Mouse (Mus musculus) T-helper 17 cell (primary cell): Measurements from ENCODE around the gene AC109138.7.

Experiments
- in situ Hi-C, 2 experiments: fragments of 300-600 bp; cut with MboI, MseI; formaldehyde crosslinking; loops; 1 replicate in 1 of 2; 2 replicates in 1 of 2; pipeline ENCODE4 v1.15.1; 2025; ENCODE audit warnings: high pct_unique_total_duplicates in 2 of 2

Gene AC109138.7

DNA sequence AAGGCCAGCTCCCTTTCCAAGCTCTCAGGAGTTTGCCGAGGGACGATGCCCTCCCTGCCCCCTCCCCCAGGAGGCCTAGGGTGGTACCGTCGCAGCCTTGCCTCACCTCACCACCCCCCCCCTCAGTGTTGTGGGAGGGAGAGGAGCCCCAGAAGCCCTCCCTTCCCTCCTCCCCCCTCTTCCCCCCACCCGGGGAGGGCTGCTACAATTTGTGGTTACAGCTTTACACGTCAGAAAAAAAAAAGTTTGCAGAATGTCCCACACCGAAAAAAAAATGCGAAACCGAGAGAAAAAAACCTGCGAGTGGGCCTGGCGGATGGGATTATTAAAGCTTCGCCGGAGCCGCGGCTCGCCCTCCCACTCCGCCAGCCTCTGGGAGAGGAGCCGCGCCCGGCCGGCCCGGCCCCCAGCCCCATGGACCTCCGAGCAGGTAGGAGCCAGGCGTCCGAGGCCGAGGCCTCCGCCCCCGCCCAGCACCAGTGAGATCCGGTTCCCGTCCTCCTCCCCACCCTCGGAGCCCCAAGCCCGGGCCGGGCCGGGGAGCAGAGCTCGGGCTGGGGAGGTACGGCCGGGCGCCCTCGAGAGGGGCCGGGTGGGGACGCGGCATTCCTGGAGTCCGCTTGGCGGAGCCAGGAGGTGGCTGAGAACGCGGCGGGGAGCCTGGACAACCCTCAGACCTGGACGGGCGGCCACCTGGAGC, at the start of gene AC109138.7, which contains the start of gene Clcf1:
Gene AC109138.7 (plus strand): TSS at position 287 of the 700 bp plus-strand sequence.
Gene Clcf1 (plus strand): TSS at position 168 of the 700 bp plus-strand sequence.
- in situ Hi-C loops: no loop called here

DNA sequence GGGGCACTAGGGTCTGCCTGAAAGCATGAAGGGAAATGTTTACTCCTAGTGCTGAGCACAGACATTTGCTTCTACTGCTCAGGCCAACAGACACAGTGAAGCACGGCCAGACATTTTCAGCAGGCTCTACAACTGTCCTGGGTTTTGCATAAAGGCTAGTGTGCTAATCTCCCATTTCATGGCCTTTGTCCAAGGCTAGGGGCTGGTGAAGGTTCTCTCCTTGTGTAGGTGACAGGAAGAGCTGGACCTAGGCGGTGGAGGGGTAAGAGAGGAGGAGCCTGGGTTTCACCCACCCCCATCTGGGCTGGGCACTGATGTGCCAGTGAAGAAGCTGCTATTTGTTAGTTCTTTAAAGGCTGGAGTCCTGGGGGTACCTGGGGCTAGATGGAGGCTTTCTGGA, 49.4 kb upstream of the AC109138.7 start:
- in situ Hi-C loops: no loop called here

DNA sequence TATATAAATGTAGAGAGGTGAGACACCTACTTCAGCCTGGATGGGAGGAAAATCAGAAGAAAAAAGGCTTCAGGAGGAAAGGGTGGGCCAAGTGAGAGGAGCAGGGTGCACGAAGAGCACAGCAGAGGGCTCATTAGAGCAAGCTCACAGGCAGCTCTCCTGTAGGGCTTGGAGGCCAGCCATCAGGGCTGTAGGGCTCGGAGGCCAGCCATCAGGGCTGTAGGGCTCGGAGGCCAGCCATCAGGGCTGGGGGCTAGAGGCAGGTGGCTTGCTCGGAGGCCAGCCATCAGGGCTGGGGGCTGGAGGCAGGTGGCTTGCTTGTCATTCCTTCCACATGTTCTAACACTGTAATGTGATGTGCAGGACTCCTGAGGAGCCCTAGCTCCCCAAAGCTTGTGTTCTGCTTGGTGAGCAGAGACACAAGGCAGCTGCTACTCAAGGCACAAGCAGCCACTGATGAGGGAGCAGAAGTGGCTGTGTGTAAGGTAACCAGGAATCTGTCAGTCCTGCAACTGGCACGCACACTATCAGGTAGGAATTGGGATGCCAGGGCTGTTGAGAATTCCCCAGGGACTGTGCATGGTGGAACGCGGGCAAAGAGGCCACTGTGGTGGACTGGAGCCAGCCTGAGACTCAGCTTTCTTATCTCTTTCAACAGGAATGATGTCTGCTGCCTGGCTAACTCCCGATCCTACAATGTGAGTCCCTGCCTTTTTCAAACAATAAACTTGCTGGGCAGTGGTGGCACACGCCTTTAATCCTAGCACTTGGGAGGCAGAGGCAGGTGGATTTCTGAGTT, 47.3 kb upstream of the AC109138.7 start:
- in situ Hi-C loops: no loop called here

DNA sequence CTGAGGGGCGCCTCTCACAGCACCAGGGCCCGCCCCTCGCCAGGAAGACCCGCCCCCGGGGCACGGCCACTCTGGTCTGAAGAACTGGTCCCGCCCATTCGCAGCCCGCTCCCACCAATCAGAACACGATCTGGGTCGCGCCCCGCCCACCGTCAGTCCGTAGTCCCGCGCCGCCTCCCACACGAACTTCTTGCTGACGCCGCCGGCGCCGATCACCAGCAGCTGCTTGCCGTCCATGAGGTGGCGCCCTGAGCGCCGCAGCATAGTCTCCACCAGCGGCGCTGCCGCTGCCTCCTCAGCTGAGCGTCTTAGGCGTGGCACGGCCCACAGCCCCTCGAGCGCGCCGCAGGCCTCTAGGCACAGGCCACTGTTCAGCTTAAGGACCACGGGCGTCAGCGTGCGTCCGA, 44.8 kb upstream of the AC109138.7 start:
- in situ Hi-C loops: no loop called here

DNA sequence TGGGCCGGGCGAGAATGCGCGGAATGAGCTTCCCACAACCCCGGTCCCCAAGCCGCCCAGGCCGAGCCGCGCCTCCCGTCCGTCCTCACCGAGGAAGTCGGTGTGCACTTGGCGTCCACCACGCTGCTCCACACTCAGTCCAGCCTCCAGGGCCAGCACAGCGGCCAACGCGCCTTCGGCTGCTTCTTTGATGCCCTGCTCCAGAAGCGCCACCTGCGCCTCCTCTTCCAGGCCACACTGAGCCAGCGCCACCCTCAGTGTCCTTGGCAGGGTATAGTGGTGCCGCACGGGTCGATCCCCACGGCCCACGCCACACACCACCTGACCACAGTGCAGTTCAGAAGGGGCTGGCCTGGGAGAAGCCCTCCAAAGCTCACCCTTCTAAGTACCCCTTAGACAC, 44.3 kb upstream of the AC109138.7 start:
- in situ Hi-C loops: no loop called here

DNA sequence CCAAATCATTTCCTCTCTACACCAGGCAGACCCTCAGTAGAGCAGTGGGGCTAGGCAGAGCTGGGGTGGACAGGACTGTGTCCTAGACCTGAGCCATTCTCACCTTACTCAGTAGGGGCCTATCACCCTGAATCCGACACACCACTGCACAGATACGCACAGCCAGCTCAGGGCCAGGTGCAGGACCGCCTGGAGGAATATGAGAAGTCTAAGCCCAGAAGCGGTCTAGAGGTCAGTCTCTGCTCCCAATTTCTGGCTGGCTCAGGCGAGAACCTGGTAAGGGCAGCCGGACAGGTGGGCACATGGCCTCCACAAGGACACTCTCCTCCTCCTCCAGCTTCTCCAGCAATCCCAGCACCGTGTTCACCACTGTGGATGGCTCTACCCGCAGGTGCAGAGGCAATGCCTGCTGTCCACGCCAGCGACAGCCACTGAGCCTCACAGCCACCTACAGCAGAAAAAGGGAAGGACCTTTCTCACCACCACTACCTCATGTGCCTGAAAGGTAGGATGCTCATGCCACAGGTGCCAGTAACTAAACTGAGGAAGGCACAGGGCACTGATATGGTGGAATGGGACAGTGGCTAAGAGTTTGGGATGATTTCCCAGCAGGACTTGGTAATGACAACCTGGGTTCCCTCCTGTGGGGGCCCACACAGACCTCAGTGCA, 43.3 kb upstream of the AC109138.7 start:
- in situ Hi-C loops: no loop called here

DNA sequence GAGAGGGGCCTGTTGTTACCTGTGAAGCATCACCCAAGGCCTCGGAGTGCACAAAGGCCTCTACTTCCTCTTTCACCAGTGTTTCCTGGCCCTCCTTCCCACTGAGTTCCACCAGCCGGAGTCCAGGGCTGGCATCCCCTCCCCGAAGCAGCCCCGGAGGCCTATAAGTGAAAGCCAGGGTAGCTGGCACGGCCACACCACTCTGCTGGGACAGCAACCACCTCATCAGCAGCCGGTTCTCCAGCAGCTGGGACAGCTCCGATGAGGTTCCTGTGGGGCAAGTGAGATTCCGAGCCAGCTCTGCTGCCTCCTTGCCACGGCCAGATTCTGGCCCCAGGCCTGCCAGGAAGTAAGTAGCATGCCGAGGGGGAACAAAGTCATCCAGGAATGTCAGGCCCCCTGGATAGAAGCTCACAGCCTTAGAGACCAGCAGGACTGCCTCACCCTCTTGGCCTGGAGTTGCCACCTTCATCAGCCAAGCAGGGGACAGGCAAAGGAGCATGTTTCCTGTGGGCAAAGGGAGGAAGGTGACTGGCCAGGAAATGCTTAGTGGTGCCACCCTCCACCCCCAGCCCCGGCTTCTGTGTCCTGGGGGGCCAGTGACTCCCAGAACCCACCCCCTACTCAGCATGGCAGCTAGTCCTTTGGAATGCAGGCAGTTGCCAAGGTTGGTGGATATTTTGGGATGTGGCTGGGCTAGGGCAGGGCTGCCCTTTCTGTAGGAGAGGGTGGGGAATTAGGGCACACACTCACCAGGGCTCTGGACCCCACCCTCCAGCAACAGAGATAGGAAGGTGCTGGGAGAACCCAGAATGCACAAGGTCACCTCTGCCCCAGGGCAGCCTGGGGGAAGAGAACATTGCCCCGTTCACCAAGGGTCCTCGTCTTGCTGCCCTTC, 42.5 kb upstream of the AC109138.7 start:
- in situ Hi-C loops: no loop called here

DNA sequence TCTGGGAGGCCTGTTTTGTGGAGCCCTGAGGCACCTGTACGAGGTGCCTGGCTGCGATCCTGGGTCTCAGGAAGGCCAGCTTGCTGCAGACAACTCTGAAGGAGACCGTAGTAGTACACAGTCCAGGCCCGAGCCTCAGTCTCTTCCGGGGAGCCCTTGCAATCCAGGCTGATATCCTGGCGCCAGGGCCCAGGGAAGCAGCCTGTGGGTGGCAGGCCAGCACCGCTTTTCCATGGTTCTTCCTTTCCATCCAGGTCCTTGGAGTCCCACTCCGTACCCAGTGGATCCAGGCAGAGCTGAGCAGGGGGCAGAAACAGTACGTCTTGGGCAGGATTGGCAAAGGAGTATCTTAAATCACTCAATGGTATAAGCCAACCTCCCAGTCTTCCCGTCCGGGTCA, 41.2 kb upstream of the AC109138.7 start:
- in situ Hi-C loops: no loop called here

DNA sequence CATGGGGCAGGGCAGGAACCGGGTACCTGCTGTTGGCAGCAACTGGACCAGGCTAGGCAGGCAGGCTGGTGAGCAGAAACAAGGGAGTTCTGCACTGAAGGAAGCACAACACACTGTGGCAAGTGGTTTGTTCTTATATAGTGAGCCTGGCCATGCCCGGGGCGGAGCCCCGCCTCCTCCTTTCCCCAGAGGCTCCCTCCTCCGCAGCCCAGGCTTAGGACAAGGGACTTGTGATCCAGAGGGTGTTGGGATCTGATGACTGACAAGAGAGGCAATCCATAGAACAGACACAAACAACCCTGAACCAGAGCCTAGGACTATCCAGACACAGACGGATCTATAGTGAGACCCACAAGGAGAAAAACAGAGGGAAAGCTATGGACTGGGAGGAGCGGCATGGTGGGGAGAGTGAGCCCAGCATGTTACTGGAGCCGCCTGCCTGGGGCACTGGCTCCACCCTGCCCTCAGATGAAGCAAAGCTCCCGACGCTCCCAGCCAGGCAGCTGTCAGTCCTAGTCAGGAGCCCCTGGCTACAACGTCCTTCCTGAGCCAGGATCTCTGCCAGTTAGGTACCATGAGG, 38.7 kb upstream of the AC109138.7 start, which contains the start of gene Carns1:
Gene Carns1 (minus strand): TSS at position 112 of the 580 bp plus-strand sequence.
- in situ Hi-C loops: no loop called here

DNA sequence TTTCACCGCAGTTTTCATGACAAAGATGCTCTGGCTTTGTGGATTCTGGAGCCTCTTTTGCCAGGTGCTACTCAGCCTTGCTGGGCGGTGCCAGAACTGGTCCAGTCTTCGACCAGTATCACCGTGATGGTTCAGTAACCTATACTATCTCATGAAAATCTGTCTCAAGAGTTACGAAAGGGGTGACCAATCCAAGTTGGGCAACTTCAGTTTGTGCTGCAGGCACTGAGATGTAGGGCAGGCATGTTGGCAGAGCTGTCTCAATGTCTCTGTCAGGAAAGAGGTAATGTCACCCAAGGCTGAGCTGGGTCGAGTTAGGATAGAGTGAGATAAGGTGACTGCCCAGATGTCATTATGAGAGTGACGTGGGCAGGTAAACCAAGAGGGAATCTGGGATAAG, 33.7 kb upstream of the AC109138.7 start:
- in situ Hi-C loops: loop anchor here in 1 of 2 experiments (10.0 kb wide), 1 partner anchor 606 kb away; the partner anchor contains the start of gene Ppp6r3

DNA sequence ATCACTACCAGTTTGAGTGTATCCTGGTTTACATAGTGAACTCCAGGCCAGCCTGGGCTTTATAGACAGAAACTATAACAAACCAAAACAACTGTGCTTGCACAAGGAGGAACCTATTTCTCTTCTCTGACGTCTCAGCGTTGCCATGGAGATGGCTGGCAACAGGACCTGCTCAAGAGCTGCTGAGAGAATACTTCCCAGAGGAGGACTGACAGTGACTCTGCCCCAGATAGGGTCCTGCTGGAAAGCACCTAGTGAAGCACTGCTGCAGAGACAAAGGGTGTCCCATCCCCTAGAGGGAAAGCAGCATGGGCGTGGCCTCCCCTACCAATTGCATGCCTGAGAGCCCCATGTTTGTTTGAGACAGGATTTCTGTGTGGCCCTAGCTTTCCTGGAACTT, 32.3 kb upstream of the AC109138.7 start:
- in situ Hi-C loops: loop anchor here in 1 of 2 experiments (10.0 kb wide), 1 partner anchor 607 kb away; the partner anchor contains the start of gene Ppp6r3

DNA sequence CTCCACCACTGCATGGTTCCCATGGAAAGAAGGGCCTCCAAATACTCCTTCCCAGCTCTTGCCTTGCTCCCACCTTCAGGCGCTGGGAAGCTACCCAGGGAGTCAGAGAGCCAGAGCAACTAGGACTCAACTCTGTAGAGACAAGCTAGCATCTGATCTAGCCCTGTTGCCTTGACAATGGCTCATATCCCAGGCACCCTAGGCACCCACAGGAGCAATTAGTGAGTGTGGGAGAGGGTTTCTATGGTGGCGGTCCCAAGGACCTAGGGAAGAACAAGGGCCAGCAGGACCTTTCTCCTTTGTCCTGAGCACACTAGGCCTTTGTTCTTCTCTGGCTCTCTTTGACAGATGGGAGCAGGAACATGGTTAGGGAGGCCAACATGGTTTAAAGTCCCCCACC, 30.5 kb upstream of the AC109138.7 start:
- in situ Hi-C loops: loop anchor here in 1 of 2 experiments (10.0 kb wide), 1 partner anchor 609 kb away; the partner anchor contains the start of gene Ppp6r3

DNA sequence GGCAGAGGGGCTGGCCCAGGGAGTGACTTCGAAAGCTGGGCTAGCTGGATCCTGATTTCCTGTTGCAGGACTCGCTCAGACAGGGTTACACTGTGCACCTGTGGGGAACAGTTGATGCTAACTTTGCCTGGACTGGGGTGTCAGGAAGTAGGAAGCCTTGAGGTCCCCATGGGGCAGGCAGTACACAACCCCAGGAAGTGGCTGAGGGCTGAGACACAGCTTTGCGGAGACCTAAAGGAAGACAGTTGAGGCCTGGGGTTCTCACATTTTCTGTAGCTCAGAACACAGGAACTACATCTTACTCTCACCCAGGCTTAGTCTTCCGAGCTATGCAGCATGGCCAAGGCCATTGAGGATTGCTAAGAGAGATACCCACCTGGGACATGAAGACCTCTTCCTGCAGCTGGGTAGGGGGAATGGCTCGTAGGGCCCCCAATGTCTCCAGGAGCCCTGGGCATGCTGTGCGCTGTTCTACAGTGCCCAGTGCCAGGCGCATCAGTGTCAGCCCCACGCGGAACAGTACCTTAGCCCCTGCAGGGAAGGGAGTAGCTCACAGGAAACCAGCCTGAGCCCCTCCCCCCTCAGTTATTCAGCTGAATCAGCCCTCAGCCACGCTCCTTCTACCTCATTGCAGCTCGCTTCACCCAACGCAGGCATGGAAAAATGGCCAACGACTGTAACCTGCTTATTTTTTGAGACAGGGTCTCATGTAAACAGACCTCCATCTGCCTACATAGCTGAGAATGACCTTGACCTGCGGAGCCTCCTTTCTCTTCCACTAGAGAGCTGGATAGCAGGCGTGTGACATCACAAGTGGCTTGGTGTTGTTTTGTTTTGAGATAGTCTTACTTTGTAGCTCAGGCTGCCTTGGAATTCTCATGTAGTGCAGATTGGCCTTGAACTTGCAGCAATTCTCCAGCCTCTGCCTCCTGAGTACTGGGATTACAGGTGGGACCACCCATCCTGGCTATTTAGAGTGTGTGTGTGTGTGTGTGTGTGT, 28.9 kb upstream of the AC109138.7 start:
- in situ Hi-C loops: loop anchor here in 1 of 2 experiments (10.0 kb wide), 1 partner anchor 610 kb away; the partner anchor contains the start of gene Ppp6r3

DNA sequence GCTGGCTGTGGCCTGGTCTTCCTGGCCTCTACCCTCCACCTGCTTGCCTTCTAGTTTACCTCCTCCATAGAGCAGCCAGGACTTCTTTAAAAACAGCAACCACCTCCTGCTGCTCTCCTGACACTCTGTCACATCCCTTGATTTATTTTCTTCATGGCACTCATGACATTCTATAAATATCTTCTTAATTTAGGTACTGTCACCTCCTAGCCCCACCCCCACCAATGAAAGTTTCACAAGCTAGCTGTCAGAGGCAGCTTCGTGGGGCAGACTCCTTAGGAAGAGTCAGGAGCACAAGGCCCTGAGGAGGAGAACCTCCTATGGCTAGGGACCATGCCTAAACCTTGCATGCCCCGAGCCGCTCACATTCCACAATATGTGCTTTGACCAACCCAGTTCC, 26.9 kb upstream of the AC109138.7 start:
- in situ Hi-C loops: loop anchor here in 1 of 2 experiments (10.0 kb wide), 1 partner anchor 613 kb away; the partner anchor contains the start of gene Ppp6r3

DNA sequence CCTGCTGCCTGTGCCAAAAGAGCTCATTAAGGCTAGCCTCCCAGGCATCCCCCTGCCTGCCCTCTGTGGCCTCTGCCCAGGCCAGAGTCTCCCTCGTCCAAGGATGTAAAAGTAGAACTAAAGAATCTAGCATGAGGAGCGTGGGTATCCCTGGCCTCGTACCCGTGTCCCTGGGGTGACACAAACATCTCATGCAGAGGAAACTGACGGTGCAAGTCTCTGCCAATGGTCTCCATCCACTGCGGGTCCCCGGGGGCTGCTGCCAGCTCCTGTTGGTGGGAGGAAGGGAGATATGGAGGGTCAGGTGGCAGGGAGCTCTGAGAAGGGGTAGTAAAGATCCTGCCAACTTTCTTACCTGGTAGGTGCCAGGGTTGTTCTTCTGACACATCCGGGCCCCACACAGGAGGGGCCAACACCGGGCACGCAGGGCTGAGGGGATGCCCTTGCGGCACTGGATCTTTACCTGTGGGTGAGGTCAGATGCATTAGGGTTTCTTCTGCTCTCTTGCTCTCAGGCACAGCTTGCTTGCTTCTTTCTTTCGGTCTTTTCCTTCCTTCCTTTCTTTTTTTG, 25.0 kb upstream of the AC109138.7 start:
- in situ Hi-C loops: loop anchor here in 1 of 2 experiments (10.0 kb wide), 1 partner anchor 614 kb away; the partner anchor contains the start of gene Ppp6r3

DNA sequence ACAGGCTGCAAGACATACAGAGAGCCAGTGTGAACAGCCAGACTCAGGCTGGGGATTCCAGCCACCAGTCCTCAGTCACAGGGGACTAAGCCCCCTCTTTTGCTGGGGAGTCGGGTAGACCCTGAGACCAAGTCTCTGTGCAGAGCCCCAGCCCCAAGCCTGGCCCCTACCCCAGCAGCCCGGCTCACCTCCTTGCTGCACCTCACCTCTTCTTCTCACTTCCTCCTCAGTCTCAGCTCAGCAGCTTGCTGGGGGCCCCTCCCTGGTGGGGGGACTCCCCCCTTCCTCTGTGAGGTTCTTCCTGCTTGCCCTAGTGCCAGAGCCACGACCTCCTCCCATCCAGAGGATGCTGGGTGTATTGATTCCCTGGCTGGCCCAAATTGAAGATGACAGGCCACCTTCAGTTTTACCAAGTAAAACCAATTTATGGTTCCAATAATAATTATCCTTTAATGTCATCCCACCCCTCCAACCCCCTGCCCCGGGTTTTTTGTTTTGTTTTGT, 23.3 kb upstream of the AC109138.7 start, which contains the start of gene Tbc1d10c:
Gene Tbc1d10c (minus strand): TSS at position 454 of the 504 bp plus-strand sequence.
- in situ Hi-C loops: no loop called here

DNA sequence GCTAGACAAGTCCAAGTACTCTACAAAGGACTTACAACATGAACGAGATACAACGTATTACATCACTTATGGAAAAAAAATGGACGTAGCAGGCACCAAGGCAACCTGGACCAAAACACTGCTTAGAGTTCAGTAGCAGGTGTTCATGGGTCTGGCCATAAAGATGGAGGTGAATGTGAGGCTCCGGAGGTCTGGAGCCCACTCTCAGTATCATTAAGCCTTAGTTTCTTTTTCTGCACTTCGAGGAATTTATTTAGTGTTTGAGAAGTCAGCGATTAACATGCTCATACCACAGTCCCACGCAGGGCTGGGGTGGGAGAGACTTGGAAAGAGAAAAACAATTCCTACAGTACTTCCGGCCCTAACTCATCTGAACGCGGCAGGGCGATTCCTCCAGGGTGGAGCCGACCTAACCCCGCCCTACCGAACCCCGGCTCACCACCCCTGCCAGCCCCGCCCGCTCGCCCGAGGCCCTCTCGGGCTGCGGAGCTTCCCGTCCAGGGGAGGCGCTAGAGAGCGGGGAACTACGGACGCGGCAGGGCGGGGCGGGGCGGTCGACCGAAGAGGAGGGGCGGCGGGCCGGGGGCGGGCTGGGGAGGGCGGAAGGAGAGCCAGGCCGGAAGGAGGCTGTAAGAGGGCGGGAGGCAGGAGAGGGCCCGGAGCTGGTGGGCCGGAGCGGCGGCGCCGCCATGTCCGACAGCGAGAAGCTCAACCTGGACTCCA, 22.5 kb upstream of the AC109138.7 start, which contains the start of gene Ppp1ca:
Gene Ppp1ca (plus strand): TSS at position 538 of the 723 bp plus-strand sequence.
- in situ Hi-C loops: no loop called here
